Mouse (Mus musculus) ES-E14 (cell line): ENCODE measurements around the gene Unc13b.

Source experiments
- CHD2 ChIP-seq: IDR thresholded peaks from 2 replicates; pipeline ENCODE4 v1.6.1; 2014; ENCODE audit warnings: mild to moderate bottlenecking, low read depth, low read length, inconsistent platforms
- HCFC1 ChIP-seq: IDR thresholded peaks from 2 replicates; pipeline ENCODE4 v1.6.1; 2012; ENCODE audit warnings: low read length, inconsistent platforms, borderline replicate concordance; ENCODE audit not compliant: insufficient read depth
- MAFK ChIP-seq: IDR thresholded peaks from 2 replicates; pipeline ENCODE4 v1.6.1; 2014; ENCODE audit warnings: mild to moderate bottlenecking, low read depth, low read length, inconsistent platforms; ENCODE audit not compliant: insufficient read depth
- ZC3H11A ChIP-seq: IDR thresholded peaks from 2 replicates; pipeline ENCODE4 v1.6.1; 2012; ENCODE audit warnings: low read depth, mild to moderate bottlenecking, inconsistent platforms, low read length, borderline replicate concordance
- ZNF384 ChIP-seq: IDR thresholded peaks from 2 replicates; pipeline ENCODE4 v1.6.1; 2012; ENCODE audit warnings: low read depth, low read length, inconsistent platforms

DNA sequence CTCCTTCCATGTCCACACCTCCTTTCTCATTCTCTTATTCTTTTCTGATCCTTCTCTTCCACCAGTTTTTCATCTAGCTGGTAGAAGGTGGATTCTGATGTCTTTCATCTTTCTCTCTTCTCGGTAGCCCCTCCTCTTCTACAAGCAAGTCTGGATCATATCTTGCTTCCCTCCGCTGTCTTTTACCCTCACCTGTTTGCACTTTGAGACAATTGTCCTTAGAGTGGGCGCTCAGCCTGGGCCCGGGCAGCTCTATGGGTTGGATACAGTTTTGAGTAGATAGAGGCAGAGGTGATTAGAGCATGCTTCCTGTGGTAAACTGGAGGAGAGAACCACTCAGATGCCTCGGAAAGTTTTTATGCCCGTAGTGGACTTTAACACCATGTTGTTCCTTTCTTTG, 174.7 kb downstream of the Unc13b start:
- TF ChIP-seq ZNF384 = no peak
- TF ChIP-seq CHD2 = no peak
- TF ChIP-seq MAFK = no peak
- TF ChIP-seq ZC3H11A = no peak
- TF ChIP-seq HCFC1 = no peak
